Mouse (Mus musculus) erythroblast, embryonic 14.5 days (primary cell): ENCODE results near the gene Samd4.

Experiments
- GATA1 ChIP-seq: IDR thresholded peaks from 2 replicates; pipeline ENCODE4 v1.6.1; 2012; ENCODE audit warnings: low read length, inconsistent platforms, mixed read lengths
- TAL1 ChIP-seq: IDR thresholded peaks from 3 replicates; pipeline ENCODE4 v1.6.1; 2012; ENCODE audit warnings: low read length, inconsistent platforms, mixed read lengths

DNA sequence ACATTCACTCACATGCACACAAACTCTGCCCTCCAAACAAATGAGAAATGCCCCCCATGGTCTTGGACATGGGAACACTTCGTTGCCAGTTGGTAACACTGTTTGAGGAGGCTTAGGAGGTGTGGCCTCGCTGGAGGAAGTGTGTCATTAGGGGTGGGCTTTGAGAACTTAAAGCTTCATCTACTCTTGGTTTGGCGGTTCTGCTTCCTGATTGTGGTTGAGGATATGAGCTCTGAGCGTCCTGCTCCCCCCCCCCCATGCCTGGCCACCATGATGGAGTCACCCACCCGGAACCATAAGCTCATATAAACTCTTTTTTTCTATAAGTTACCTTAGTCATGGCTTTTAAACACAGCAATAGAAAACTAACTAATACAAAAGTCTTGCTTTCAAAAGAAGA, 80.2 kb downstream of the Samd4 start:
- no peak for TF ChIP-seq TAL1
- TF ChIP-seq GATA1, result no peak
